Mouse (Mus musculus) brown adipose tissue, adult 24 weeks (tissue): ENCODE measurements around the gene Relch. TPM values are rescaled to one million over a fixed set of nuclear protein-coding genes. Genes with fewer than 3 reads are reported as not detected.
"Not testable (repeated sequence)": the region's sequence is repeated elsewhere in the genome, so short reads cannot be mapped to it uniquely, and the experiment has no call there.

Experiments
- H3K27ac ChIP-seq: fragments of 200-500 bp; replicated peaks from 2 replicates; pipeline ENCODE4 v1.5.1; 2012; ENCODE audit warnings: low read depth, mild to moderate bottlenecking, low read length
- H3K4me1 ChIP-seq: fragments of 200-500 bp; 2 replicates; pipeline ENCODE4 v1.6.1; 2012; ENCODE audit warnings: low read length, mixed read lengths; ENCODE audit not compliant: control insufficient read depth, insufficient read depth, insufficient read length
- H3K4me3 ChIP-seq: fragments of 200-500 bp; 2 replicates; pipeline ENCODE4 v1.5.1; 2012; ENCODE audit warnings: low read depth, mild to moderate bottlenecking, low read length, moderate library complexity; ENCODE audit not compliant: insufficient read depth
- polyA plus RNA-seq: library from polyadenylated mRNA; stranded (reverse); fragments of >200 nt; gene quantifications from 2 replicates; pipeline ENCODE4 v1.2.4, GENCODE M21; 2012; ENCODE audit not compliant: missing spikeins, insufficient read depth, insufficient read length

Relch gene
- polyA plus RNA-seq, 1 experiment: 7.9 TPM

- Histone ChIP-seq H3K4me3 (no peak overlapping the region), H3K27ac (no peak overlapping the region), H3K4me1 (no peaks in the 10 kb centered on the region)
These were observed 101.9 kb downstream of the Relch start for GRCm38 (mm10) chr1:105765586-105765985.

- not testable (repeated sequence) for H3K4me3 ChIP-seq, H3K27ac ChIP-seq, H3K4me1 ChIP-seq
These were observed 102.4 kb downstream of the Relch start for GRCm38 (mm10) chr1:105766099-105766498.

DNA sequence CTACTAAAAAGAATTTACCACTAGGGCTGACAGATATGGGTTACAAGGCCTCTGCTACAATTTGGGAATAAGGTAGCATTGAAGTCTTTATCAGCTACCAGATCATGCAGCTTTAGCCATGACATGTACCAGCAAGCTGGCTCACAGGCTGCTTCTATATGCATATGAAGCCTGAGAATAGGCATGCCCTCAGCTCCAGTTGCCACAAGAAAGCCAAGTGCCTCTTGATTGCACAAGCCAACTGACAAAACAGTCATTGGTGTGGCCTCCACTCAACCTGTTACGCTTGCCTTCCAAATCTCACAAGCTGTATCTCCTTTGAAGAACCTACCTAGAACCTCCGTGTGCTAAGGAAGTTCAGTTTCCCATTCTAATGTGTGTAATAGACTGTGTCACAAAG, 104.7 kb downstream of the Relch start:
- Histone ChIP-seq H3K27ac (no peak overlapping the region), H3K4me1 (no peaks in the 10 kb centered on the region), H3K4me3 (no peak overlapping the region)

DNA sequence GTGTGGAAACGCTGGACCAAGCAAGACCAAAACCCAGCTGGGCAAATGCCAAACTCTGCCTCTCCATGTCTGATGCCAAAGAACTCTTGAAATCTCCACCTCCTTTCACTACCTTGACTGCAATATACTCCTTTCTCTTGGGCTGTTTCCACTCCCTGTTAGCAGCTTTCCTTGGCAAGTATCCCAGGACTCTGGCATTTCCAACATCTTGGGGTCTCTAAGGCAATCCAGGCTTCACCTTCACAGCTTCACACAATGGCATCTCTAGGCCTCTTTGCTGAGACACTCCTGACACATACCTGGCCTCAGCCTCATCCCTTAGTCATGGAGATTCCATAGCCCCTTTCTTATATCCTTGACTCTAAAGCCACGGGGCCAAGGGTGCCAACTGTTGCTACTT, 107.0 kb downstream of the Relch start:
- Histone ChIP-seq H3K27ac (no peak overlapping the region), H3K4me1 (no peaks in the 10 kb centered on the region), H3K4me3 (no peak overlapping the region)

DNA sequence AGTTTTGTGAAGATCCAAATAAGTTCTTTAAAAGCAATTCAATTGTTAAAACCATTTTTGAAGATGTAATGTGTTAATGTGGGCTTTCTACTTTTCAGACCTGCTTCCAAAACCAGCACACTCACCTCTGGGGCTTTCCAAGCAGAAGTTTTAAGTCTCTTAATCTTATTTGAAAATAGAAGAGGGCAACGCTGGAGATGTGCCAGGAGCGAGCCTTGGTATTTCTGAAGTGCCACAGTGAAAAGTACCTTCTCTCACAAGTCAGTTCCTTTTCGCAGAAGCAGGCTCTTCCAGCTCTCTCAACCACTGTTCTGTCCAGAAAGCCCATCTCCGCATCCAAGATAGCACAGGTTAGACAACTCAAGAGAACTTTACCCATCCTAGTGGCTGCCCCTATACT, 112.8 kb downstream of the Relch start:
- no peak overlapping the region for H3K4me3 ChIP-seq
- peaks cover 2% of the 10 kb centered on the region; the same call in 1 of the 2 replicates for H3K4me1 ChIP-seq
- no peak overlapping the region for H3K27ac ChIP-seq

GRCm38 (mm10) chr1:105780079-105780456, 116.4 kb downstream of the Relch start:
- Histone ChIP-seq H3K4me3 (peak overlapping the region; percentile 73), H3K4me1 (peaks cover 3% of the 10 kb centered on the region), H3K27ac (no peak overlapping the region)

- Histone ChIP-seq H3K4me1 (peaks cover 3% of the 10 kb centered on the region), H3K4me3 (peak within 1 kb of the TSS; percentile 73), H3K27ac (peak within 1 kb of the TSS; percentile 17)
These were observed 117.0 kb downstream of the Relch start, which contains the start of gene Tnfrsf11a for GRCm38 (mm10) chr1:105780457-105781364. Tnfrsf11a (plus strand) TSS chr1:105780718.

GRCm38 (mm10) chr1:105781391-105782146, 117.9 kb downstream of the Relch start:
- Histone ChIP-seq H3K4me1 (peaks cover 3% of the 10 kb centered on the region), H3K4me3 (peak overlapping the region; percentile 73), H3K27ac (peak overlapping the region; percentile 17; the same call in 1 of the 2 replicates)

GRCm38 (mm10) chr1:105784257-105785016, 120.8 kb downstream of the Relch start:
- Histone ChIP-seq H3K27ac (no peak overlapping the region), H3K4me3 (no peak overlapping the region), H3K4me1 (peaks cover 3% of the 10 kb centered on the region)

GRCm38 (mm10) chr1:105785146-105785545, 121.5 kb downstream of the Relch start:
- H3K27ac ChIP-seq: no peak overlapping the region
- H3K4me1 ChIP-seq: peaks cover 3% of the 10 kb centered on the region
- no peak overlapping the region for H3K4me3 ChIP-seq

- Histone ChIP-seq H3K4me1 (no peaks in the 10 kb centered on the region; the same call in 1 of the 2 replicates), H3K4me3 (no peak overlapping the region), H3K27ac (no peak overlapping the region)
These were observed 123.2 kb downstream of the Relch start for GRCm38 (mm10) chr1:105786731-105787357.

- H3K4me1 ChIP-seq: no peaks in the 10 kb centered on the region; the same call in 1 of the 2 replicates
- no peak overlapping the region; the same call in 1 of the 2 replicates for H3K27ac ChIP-seq
- no peak overlapping the region for H3K4me3 ChIP-seq
These were observed 126.4 kb downstream of the Relch start for GRCm38 (mm10) chr1:105790103-105790502.

GRCm38 (mm10) chr1:105794670-105795069, 131.0 kb downstream of the Relch start:
- Histone ChIP-seq H3K4me3 (no peak overlapping the region), H3K4me1 (no peaks in the 10 kb centered on the region), H3K27ac (no peak overlapping the region)

- H3K4me1 ChIP-seq: no peaks in the 10 kb centered on the region
- H3K4me3 ChIP-seq: no peak overlapping the region
- H3K27ac ChIP-seq: no peak overlapping the region
These were observed 132.0 kb downstream of the Relch start for GRCm38 (mm10) chr1:105795705-105796104.
